Mouse (Mus musculus): Measurements from ENCODE around the gene Tanc2. TPM values are rescaled to one million over a fixed set of nuclear protein-coding genes. Genes with fewer than 3 reads are reported as not detected.

Gene Tanc2
- polyA plus RNA-seq, 1 experiment, result 0.97 TPM

DNA sequence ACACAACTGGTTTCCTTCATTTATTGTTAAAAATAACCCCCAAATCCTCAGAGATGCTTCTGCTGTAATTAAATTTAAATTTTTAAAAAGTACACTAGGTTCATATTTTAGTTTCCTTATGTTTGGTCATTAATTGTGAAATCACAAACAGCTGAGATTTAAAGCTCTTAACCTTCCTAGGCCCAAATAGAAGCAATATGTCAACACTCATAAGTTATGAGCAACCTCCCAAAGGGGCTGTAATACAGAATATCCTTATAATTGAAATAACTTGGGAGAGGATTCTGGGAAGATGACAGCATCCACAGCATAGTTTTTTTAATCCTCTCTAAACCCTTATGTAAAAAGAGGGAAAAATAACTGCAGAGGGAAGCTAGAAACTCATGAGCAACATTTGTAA is 31.7 kb upstream of the Tanc2 start:
- H3K9me3 ChIP-seq, result peaks cover 16% of the 10 kb centered on the region
- TF ChIP-seq GATA1 (IDR thresholded peaks at IDR 0.05; ENCODE audit: borderline replicate concordance, low read length), result no peak
- no peak for TF ChIP-seq FLI1 (IDR thresholded peaks at IDR 0.05; ENCODE audit: low read length)
- H3K4me1 ChIP-seq, result peaks cover 6% of the 10 kb centered on the region
- H3K4me3 ChIP-seq (replicated peaks), result no peak overlapping the region
- H3K27me3 ChIP-seq (replicated peaks), result peaks cover 37% of the 10 kb centered on the region
- no peaks in the 10 kb centered on the region for H3K36me3 ChIP-seq (replicated peaks; ENCODE audit: low read length)

DNA sequence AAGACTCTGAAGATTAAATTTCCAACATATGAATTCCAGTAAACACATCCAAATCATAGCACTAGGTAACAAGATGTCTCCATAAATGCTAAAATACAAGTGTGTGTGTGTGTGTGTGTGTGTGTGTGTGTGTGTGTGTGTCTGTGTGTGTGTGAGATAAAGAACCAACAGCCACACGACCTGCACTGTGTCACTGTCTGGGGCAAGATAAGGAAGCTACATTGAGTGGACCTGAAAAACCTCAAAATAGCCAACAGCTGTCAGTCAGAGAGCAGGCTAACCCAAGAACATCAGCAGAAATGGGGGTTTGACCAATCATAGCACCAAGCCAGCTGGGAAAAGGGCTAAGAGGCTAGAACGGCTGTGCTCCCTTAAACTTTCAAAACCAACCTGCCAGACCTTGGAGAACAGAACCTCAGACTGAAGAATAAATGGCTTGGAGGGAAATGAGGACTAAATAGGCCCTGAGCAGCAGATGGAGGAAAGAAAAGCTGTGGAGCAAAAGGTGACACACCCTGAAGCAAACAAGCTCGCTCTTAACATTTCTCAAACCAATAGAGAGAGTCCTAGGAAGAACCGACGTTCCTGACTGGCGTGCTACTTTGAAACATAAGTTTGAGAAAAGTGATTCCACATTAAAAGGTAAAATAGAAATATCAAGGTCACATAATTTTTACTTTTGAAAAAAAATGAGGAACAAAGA is 30.8 kb upstream of the Tanc2 start:
- TF ChIP-seq FLI1 (IDR thresholded peaks at IDR 0.05; ENCODE audit: low read length), result no peak
- TF ChIP-seq GATA1 (IDR thresholded peaks at IDR 0.05; ENCODE audit: borderline replicate concordance, low read length), result no peak
- H3K4me3 ChIP-seq (replicated peaks), result no peak overlapping the region
- H3K36me3 ChIP-seq (replicated peaks; ENCODE audit: low read length), result no peaks in the 10 kb centered on the region
- peaks cover 16% of the 10 kb centered on the region for H3K9me3 ChIP-seq
- H3K27me3 ChIP-seq (replicated peaks), result peaks cover 32% of the 10 kb centered on the region
- H3K4me1 ChIP-seq, result peaks cover 6% of the 10 kb centered on the region

DNA sequence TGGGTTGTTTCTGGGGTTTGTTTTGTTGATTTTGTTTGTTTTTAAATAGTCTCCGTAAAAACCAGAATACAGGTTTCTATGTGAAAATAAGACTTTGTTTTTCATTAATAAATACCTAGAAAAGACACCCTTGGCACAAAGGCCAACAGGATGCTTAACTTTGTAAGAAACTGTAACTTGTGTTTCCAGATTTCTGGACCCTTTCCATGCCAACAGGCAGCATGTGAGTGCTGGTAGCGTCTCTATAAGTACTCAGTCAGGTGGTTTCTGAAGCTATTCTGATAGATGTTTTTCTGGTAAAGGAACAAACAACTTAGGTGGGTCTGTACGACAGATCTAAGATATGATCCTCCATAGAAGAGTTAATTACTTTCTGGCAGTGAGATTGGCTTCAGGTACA is 26.2 kb upstream of the Tanc2 start:
- Histone ChIP-seq H3K27me3 (replicated peaks) (peaks cover 26% of the 10 kb centered on the region), H3K9me3 (peaks cover 16% of the 10 kb centered on the region), H3K4me1 (peaks cover 6% of the 10 kb centered on the region), H3K4me3 (replicated peaks) (no peak overlapping the region), H3K36me3 (replicated peaks; ENCODE audit: low read length) (no peaks in the 10 kb centered on the region)
- no peak for TF ChIP-seq GATA1 (IDR thresholded peaks at IDR 0.05; ENCODE audit: borderline replicate concordance, low read length)
- no peak for TF ChIP-seq FLI1 (IDR thresholded peaks at IDR 0.05; ENCODE audit: low read length)

DNA sequence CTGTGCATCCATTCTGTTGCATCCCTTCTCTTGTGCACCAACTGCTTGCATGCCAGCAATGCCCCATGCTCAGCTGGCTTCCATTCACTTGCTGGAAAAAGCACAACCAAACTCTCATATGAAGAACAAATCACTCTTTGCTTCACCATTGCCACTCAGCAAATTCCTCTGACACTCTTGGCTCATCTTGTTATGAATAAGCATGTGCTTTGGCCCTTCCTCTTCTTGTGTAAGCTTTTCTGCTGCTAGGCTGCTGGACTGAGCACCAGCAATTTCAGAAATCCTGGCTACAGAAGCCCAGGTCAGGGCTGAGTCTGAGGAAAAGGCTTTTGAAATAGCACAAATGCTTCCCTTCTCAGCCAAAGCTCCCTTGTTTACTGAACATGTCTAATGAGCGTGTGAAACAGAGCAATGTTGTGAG is 22.6 kb upstream of the Tanc2 start:
- Histone ChIP-seq H3K4me1 (no peaks in the 10 kb centered on the region; the same call in 1 of the 2 replicates), H3K9me3 (no peaks in the 10 kb centered on the region), H3K36me3 (replicated peaks; ENCODE audit: low read length) (no peaks in the 10 kb centered on the region), H3K27me3 (replicated peaks) (peaks cover 28% of the 10 kb centered on the region), H3K4me3 (replicated peaks) (no peak overlapping the region)
- TF ChIP-seq FLI1 (IDR thresholded peaks at IDR 0.05; ENCODE audit: low read length) (no peak), GATA1 (IDR thresholded peaks at IDR 0.05; ENCODE audit: borderline replicate concordance, low read length) (no peak)

DNA sequence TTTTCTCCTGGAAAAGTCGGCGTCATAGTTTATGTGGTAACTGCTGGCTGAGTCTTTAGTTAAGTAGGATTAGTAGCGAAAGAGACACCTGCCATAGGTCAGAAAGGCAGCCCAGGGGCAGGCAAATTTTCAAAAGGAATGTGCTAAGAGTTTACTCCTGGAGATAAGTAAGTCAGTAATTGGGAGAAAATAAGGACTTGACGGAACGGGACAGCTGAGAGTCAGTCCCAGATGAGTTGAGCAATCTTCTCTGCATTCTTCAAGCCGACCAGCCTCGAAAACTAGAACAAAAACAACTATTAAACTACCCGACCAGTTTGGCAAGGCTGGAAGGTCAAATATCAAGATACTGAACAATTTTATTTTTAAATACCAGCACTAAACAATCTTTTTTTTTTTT is 17.8 kb upstream of the Tanc2 start:
- H3K27me3 ChIP-seq (replicated peaks), result peaks cover 19% of the 10 kb centered on the region
- H3K9me3 ChIP-seq, result no peaks in the 10 kb centered on the region
- H3K4me3 ChIP-seq (replicated peaks), result no peak overlapping the region
- no peaks in the 10 kb centered on the region; the same call in 1 of the 2 replicates for H3K4me1 ChIP-seq
- no peak for TF ChIP-seq GATA1 (IDR thresholded peaks at IDR 0.05; ENCODE audit: borderline replicate concordance, low read length)
- no peak for TF ChIP-seq FLI1 (IDR thresholded peaks at IDR 0.05; ENCODE audit: low read length)
- H3K36me3 ChIP-seq (replicated peaks; ENCODE audit: low read length), result no peaks in the 10 kb centered on the region

DNA sequence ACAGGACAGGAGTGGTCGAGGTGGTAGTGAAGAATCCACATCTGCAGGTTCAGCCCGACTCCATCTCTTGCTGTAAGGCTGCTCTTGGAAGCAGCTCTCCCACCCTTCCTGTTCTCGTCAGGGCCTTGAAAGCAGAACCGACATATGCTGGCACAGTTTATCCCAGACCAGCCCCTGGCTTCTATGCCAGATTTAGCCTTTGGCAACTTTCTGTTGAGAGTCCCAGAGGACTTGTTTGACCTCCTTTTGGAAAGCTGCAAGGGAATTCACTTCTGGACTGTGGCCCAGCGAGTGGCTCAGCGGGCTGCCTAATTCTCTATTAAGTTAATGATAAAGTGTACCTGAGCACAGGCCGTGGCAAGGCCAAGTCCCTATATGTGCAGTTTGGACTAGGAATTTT is 15.5 kb upstream of the Tanc2 start:
- H3K36me3 ChIP-seq (replicated peaks; ENCODE audit: low read length), result no peaks in the 10 kb centered on the region

DNA sequence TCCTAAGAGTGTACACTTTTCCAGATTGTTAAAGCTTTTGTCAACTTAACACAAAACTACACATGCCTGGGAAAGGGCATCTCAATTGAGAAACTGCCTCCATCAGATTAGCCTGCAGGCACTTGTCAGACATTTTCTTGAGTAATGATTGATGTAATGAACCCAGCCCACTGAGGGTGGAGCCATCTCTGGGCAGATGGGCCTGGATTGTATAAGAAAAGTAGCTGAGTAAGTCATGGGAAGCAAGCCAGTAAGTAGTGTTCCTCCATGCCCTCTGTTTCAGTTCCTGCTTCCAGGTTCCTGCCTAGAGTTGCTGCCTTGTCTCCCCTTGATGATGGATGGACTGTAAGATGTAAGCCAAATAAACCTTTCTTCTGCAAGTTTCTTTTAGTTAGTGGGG is 12.6 kb upstream of the Tanc2 start:
- TF ChIP-seq GATA1 (IDR thresholded peaks at IDR 0.05; ENCODE audit: borderline replicate concordance, low read length), result no peak
- TF ChIP-seq FLI1 (IDR thresholded peaks at IDR 0.05; ENCODE audit: low read length), result no peak

More for the DNA sequence above, 15.5 kb upstream of the Tanc2 start:
- Histone ChIP-seq H3K9me3 (peaks cover 7% of the 10 kb centered on the region), H3K4me1 (no peaks in the 10 kb centered on the region), H3K27me3 (replicated peaks) (peaks cover 11% of the 10 kb centered on the region), H3K4me3 (replicated peaks) (no peak overlapping the region)
- TF ChIP-seq FLI1 (IDR thresholded peaks at IDR 0.05; ENCODE audit: low read length) (no peak), GATA1 (IDR thresholded peaks at IDR 0.05; ENCODE audit: borderline replicate concordance, low read length) (no peak)

DNA sequence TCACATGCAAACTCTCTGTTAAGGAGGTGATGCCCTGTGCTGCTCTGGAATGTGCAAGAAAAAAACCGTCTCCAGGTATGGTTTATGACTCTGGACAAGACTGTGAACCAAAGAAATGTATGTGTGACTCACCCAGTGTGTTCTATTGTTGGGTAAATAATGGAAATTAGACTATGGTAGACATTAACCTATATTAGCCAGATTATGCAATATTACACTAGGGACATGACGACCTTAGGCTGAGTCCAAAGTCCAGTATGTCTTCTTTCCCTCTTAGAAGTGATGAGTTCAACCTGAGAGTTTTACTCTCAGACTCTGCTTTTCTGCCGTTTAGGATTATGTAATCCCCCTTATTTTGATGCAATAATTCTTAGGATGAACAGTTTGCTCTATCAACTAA is 7.8 kb upstream of the Tanc2 start:
- H3K4me3 ChIP-seq (replicated peaks), result no peak overlapping the region
- H3K9me3 ChIP-seq, result peaks cover 50% of the 10 kb centered on the region
- no peaks in the 10 kb centered on the region for H3K36me3 ChIP-seq (replicated peaks; ENCODE audit: low read length)
- TF ChIP-seq FLI1 (IDR thresholded peaks at IDR 0.05; ENCODE audit: low read length) (no peak), GATA1 (IDR thresholded peaks at IDR 0.05; ENCODE audit: borderline replicate concordance, low read length) (no peak)
- H3K27me3 ChIP-seq (replicated peaks), result peaks cover 3% of the 10 kb centered on the region
- no peaks in the 10 kb centered on the region for H3K4me1 ChIP-seq

More for the DNA sequence above, 12.6 kb upstream of the Tanc2 start:
- H3K36me3 ChIP-seq (replicated peaks; ENCODE audit: low read length), result no peaks in the 10 kb centered on the region
- H3K9me3 ChIP-seq, result peaks cover 29% of the 10 kb centered on the region
- peaks cover 6% of the 10 kb centered on the region for H3K27me3 ChIP-seq (replicated peaks)
- no peaks in the 10 kb centered on the region for H3K4me1 ChIP-seq
- H3K4me3 ChIP-seq (replicated peaks), result no peak overlapping the region

DNA sequence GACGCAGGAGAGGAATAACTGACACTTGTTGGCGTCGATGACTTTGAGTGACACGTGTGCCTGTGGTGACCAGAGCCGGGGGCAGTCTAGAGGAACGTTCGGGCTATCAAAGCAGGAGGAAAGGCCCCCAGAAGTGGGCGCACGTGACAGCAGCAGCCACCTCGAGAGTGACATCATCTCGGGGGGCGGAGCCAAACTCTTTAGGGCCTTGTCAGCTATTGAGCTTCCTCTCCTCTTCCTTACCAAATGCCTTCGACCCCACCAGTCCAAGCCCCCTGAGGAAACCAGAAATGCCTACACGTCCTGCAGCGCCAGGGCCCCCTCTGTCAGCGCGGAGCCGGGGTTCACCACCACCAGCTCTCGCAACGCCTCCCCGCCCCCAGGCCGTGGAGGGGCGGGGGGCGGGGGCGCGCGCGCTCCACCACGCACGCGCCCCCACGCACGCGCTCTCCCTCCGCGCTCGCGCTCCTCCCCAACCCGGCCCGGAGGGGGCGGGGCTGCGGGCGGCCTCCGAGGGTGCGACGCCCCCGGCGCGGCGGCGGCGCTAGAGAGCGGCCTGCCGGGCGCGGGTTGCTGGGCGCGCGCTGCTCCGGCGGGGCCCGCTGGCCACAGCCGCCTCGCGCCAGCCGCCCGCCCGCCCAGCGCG is 432 bp upstream of the Tanc2 start:
- peaks cover 11% of the 10 kb centered on the region for H3K9me3 ChIP-seq
- peak overlapping the region; percentile 99 for H3K4me3 ChIP-seq (replicated peaks)

DNA sequence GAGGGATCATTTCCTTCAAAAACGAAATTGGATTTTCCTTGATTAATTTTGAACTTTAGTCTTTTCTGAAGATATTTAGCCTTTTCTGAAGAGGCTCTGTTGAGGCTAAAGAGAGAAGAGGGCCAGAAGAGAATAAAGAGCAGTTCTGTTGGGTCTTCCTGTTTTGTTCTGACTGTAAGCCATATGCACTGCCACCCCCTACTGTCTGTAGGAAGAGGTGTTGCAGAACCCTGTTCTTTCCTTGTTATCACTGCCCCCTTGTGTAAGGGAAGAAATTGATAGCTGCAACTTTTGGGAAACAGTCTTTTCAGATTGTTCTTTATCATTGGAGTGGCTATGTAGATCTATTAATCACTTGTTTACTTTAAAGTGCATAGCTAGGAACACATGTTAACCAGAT is 2.1 kb downstream of the Tanc2 start:
- Histone ChIP-seq H3K36me3 (replicated peaks; ENCODE audit: low read length) (no peaks in the 10 kb centered on the region), H3K4me1 (peaks cover 31% of the 10 kb centered on the region), H3K4me3 (replicated peaks) (peak overlapping the region; percentile 99), H3K9me3 (no peaks in the 10 kb centered on the region), H3K27me3 (replicated peaks) (no peaks in the 10 kb centered on the region)
- no peak for TF ChIP-seq GATA1 (IDR thresholded peaks at IDR 0.05; ENCODE audit: borderline replicate concordance, low read length)
- TF ChIP-seq FLI1 (IDR thresholded peaks at IDR 0.05; ENCODE audit: low read length), result no peak

More for the DNA sequence above, 432 bp upstream of the Tanc2 start:
- Histone ChIP-seq H3K4me1 (peaks cover 28% of the 10 kb centered on the region), H3K27me3 (replicated peaks) (peaks cover 3% of the 10 kb centered on the region), H3K36me3 (replicated peaks; ENCODE audit: low read length) (no peaks in the 10 kb centered on the region)
- TF ChIP-seq GATA1 (IDR thresholded peaks at IDR 0.05; ENCODE audit: borderline replicate concordance, low read length), result no peak
- no peak for TF ChIP-seq FLI1 (IDR thresholded peaks at IDR 0.05; ENCODE audit: low read length)

All from megakaryocyte, embryonic 14.5 days (primary cell).